Mouse (Mus musculus) macrophage (primary cell): ENCODE data around the gene Calb2. TPM values are rescaled to one million over a fixed set of nuclear protein-coding genes. Genes with fewer than 3 reads are reported as not detected.

Experiments
- polyA plus RNA-seq: library from polyadenylated mRNA; stranded (reverse); fragments of 250-400 nt; gene quantifications from 3 replicates; pipeline ENCODE4 v1.2.4, GENCODE M21; 2018; ENCODE audit warnings: inconsistent platforms

Gene Calb2
- polyA plus RNA-seq, 1 experiment from 2014 or later = not detected

Other genes with a start within 250 kb of the Calb2 start
- gene Marveld3, start 206.0 kb downstream of the Calb2 start, polyA plus RNA-seq = not detected in 3 replicates
- gene Tat, start 177.8 kb downstream of the Calb2 start, polyA plus RNA-seq = not detected in 3 replicates
- not detected in 3 replicates for gene Chst4, start 128.5 kb downstream of the Calb2 start, polyA plus RNA-seq
- not detected in 3 replicates for gene Zfp612, start 88.5 kb downstream of the Calb2 start, polyA plus RNA-seq
- gene Gm21964, start 67.0 kb downstream of the Calb2 start, polyA plus RNA-seq = not detected in 3 replicates
- gene Gm17720, start 65.5 kb downstream of the Calb2 start, polyA plus RNA-seq = not detected in 3 replicates
- 2.3 to 5.9 TPM (median 5.0 TPM) in 3 replicates for gene Cmtr2, start 47.5 kb upstream of the Calb2 start, polyA plus RNA-seq
- gene Hydin, start 98.8 kb upstream of the Calb2 start, polyA plus RNA-seq = not detected in 3 replicates